24 mouse cellular contexts compared by ENCODE assay signal in genomic region chr10:111201666-111202065, GRCm38 (mm10). TPM values are rescaled to one million over a fixed set of nuclear protein-coding genes. Genes with fewer than 3 reads are reported as not detected.
A peak's percentile ranks its signal among the peaks of the same experiment; 100 is the strongest.
DNase-seq lines count a peak whose midpoint lies in the region; ATAC-seq and TF ChIP-seq lines count a peak whose summit lies in the region.
"Had no signal": no experiment of that assay in that cellular context is flagged by ENCODE, and none has a peak within 500 bp of the region (broad histone marks: within the 10 kb centered on the region; RNA-seq: fewer than 3 reads in every experiment).

No protein-coding gene starts in this region.

- no peaks in the 10 kb centered on the region for H3K27me3 ChIP-seq in liver, postnatal 0 days (ENCODE audit: insufficient read depth, low read length)
- H3K27me3 ChIP-seq: CH12.LX; forebrain, embryonic 13.5 days; heart, embryonic 13.5 days; hindbrain, embryonic 12.5 days; hindbrain, embryonic 15.5 days; Patski had no signal

- no peak for TF ChIP-seq CTCF in liver, postnatal 0 days (IDR thresholded peaks at IDR 0.05; ENCODE audit: low read depth)

- DNase-seq in heart, adult 11 months = peak; percentile 21
- no peak for DNase-seq in heart, postnatal 25 days (ENCODE audit: low spot score)
- peak; percentile 27 to 30 for DNase-seq in kidney, adult 8-10 months
- no peak for DNase-seq in kidney, postnatal 10 days
- no peak for DNase-seq in liver, postnatal 0 days
- DNase-seq in liver = no peak
- DNase-seq: adrenal gland, postnatal 10 days; adrenal gland, postnatal 36 days; B cell, adult 2 months; cerebellum, adult 18-20 months; cerebellum, adult 9-10 months; cerebellum, postnatal 14 days; gastrocnemius, postnatal 25 days; heart, adult 2 months; heart, postnatal 14 days had no signal

- intact Hi-C loops in heart, postnatal 25 days (cut with DNase I) = no loop called here

- H3K27ac ChIP-seq in liver, postnatal 0 days (ENCODE audit: low read depth) = no peak overlapping the region
- H3K27ac ChIP-seq: forebrain, embryonic 10.5 days; forebrain, embryonic 13.5 days; heart, adult 2 months; heart, embryonic 10.5 days; heart, embryonic 13.5 days; hindbrain, embryonic 12.5 days; hindbrain, embryonic 15.5 days had no signal

- H3K4me3 ChIP-seq in liver, postnatal 0 days (ENCODE audit: low read depth, low read length) = no peak overlapping the region
- H3K4me3 ChIP-seq: forebrain, embryonic 10.5 days; forebrain, embryonic 13.5 days; heart, adult 2 months; heart, embryonic 10.5 days; heart, embryonic 13.5 days; hindbrain, embryonic 12.5 days; hindbrain, embryonic 15.5 days had no signal

- 72% methylated on average over 4 of the region's 4 CpGs for WGBS in liver, postnatal 0 days (ENCODE audit: insufficient replicate concordance)

- no peak for TF ChIP-seq EP300 in liver, postnatal 0 days (IDR thresholded peaks at IDR 0.05; ENCODE audit: low read depth)

- H3K4me2 ChIP-seq in liver, postnatal 0 days (ENCODE audit: low read depth, low read length) = no peak overlapping the region
- H3K4me2 ChIP-seq: forebrain, embryonic 13.5 days; heart, embryonic 13.5 days; hindbrain, embryonic 12.5 days; hindbrain, embryonic 15.5 days had no signal

- H3K9me3 ChIP-seq in liver, postnatal 0 days (ENCODE audit: low read length) = no peaks in the 10 kb centered on the region
- H3K9me3 ChIP-seq: forebrain, embryonic 10.5 days; forebrain, embryonic 13.5 days; G1E; heart, embryonic 10.5 days; heart, embryonic 13.5 days; hindbrain, embryonic 12.5 days; hindbrain, embryonic 15.5 days had no signal

- peaks cover 3% of the 10 kb centered on the region for H3K36me3 ChIP-seq in liver, postnatal 0 days (replicated peaks; ENCODE audit: insufficient read depth, low read length)
- H3K36me3 ChIP-seq: forebrain, embryonic 10.5 days; hindbrain, embryonic 12.5 days; hindbrain, embryonic 15.5 days had no signal

- H3K4me1 ChIP-seq in liver, postnatal 0 days (ENCODE audit: insufficient read depth) = peaks cover 5% of the 10 kb centered on the region; the same call in 1 of the 2 replicates
- H3K4me1 ChIP-seq: forebrain, embryonic 10.5 days; forebrain, embryonic 13.5 days; hindbrain, embryonic 12.5 days had no signal

- H3K9ac ChIP-seq in liver, postnatal 0 days (replicated peaks) = no peak overlapping the region
- H3K9ac ChIP-seq: forebrain, embryonic 13.5 days; heart, embryonic 13.5 days; hindbrain, embryonic 12.5 days; hindbrain, embryonic 15.5 days had no signal

- 0 out of 2 replicates have a peak, but pooled peaks have one; percentile 19 for ATAC-seq in liver, postnatal 0 days
- ATAC-seq: forebrain, embryonic 13.5 days; Patski had no signal

RNA-seq across cellular contexts. Expression of gene Osbpl8, which starts 37.1 kb away (rescaled TPM):
- 10 to 100 TPM; 68.3 to 69.5 TPM for total RNA-seq in heart, postnatal 25 days (2021)
- 5.4 and 5.6 TPM in 2 replicates for polyA plus RNA-seq in liver, postnatal 0 days (2015; fragmentation: Nextera tagmentation; extraction: Ambion mirVana)

Comparison
In these comparisons a context has a peak if more than half of its experiments do, and no peak if none do; other contexts are left out.
1. DNase-seq: peak in heart, adult 11 months (single experiment) and kidney, adult 8-10 months (2 of 2); none in heart, postnatal 25 days (single experiment), kidney, postnatal 10 days (single experiment), liver, postnatal 0 days (single experiment) and liver (single experiment).